In genomic region chr5:66618597-66618996, GRCm38 (mm10) we compare ENCODE assay signal across 7 mouse cellular contexts. TPM values are rescaled to one million over a fixed set of nuclear protein-coding genes. Genes with fewer than 3 reads are reported as not detected.
DNase-seq lines count a peak whose midpoint lies in the region; ATAC-seq and TF ChIP-seq lines count a peak whose summit lies in the region.

Gene Apbb2 (minus strand): TSS chr5:66618784.

- peak within 1 kb of the TSS; percentile 76 for H3K4me2 ChIP-seq in embryonic facial prominence, embryonic 12.5 days (replicated peaks)
- peak within 1 kb of the TSS; percentile 81 for H3K4me2 ChIP-seq in limb, embryonic 12.5 days
- peak within 1 kb of the TSS; percentile 72 for H3K4me2 ChIP-seq in midbrain, embryonic 14.5 days (ENCODE audit: low read length)

- H3K4me3 ChIP-seq in embryonic facial prominence, embryonic 12.5 days: peak within 1 kb of the TSS; percentile 89
- H3K4me3 ChIP-seq in limb, embryonic 12.5 days (replicated peaks): peak within 1 kb of the TSS; percentile 93
- peak within 1 kb of the TSS; percentile 95 for H3K4me3 ChIP-seq in midbrain, embryonic 14.5 days (replicated peaks; ENCODE audit: low read depth, low read length)
- peak within 1 kb of the TSS; percentile 77 for H3K4me3 ChIP-seq in spleen, adult 2 months (ENCODE audit: extremely low read depth, insufficient read depth, insufficient read length)

- 0% methylated on average over 35 of the region's 39 CpGs for WGBS in embryonic facial prominence, embryonic 12.5 days
- WGBS in limb, embryonic 12.5 days: under 1% methylated on average over 38 of the region's 39 CpGs
- 0% methylated on average over 39 of the region's 39 CpGs for whole genome bisulfite sequencing in midbrain, embryonic 14.5 days
- WGBS in spleen, adult 2 months: under 1% methylated on average over 39 of the region's 39 CpGs

- H3K27me3 ChIP-seq in embryonic facial prominence, embryonic 12.5 days: no peaks in the 10 kb centered on the region
- H3K27me3 ChIP-seq in limb, embryonic 12.5 days: no peaks in the 10 kb centered on the region
- H3K27me3 ChIP-seq in midbrain, embryonic 14.5 days (ENCODE audit: control insufficient read depth, insufficient read depth, low read length): no peaks in the 10 kb centered on the region
- peaks cover 14% of the 10 kb centered on the region for H3K27me3 ChIP-seq in spleen, adult 2 months (ENCODE audit: control insufficient read depth, insufficient read depth, low read length)

- peak within 1 kb of the TSS; percentile 98 for H3K27ac ChIP-seq in embryonic facial prominence, embryonic 12.5 days
- peak within 1 kb of the TSS; percentile 99 for H3K27ac ChIP-seq in limb, embryonic 12.5 days
- H3K27ac ChIP-seq in midbrain, embryonic 14.5 days (replicated peaks; ENCODE audit: low read depth, low read length): peak within 1 kb of the TSS; percentile 97
- peak within 1 kb of the TSS; percentile 29 for H3K27ac ChIP-seq in spleen, adult 2 months (ENCODE audit: insufficient read depth, low read length)

- H3K9ac ChIP-seq in embryonic facial prominence, embryonic 12.5 days: peak within 1 kb of the TSS; percentile 90
- peak within 1 kb of the TSS; percentile 96 for H3K9ac ChIP-seq in limb, embryonic 12.5 days (replicated peaks)
- H3K9ac ChIP-seq in midbrain, embryonic 14.5 days (replicated peaks; ENCODE audit: low read length): peak within 1 kb of the TSS; percentile 96

- DNase-seq in adrenal gland, postnatal 25 days: peak; percentile 98
- DNase-seq in heart, adult 8-10 months (ENCODE audit: low spot score): peak; percentile 95
- DNase-seq in kidney, adult 8-10 months: peak; percentile 94 to 96
- peak; percentile 98 for DNase-seq in midbrain, embryonic 14.5 days
- DNase-seq in spleen, adult 2 months (ENCODE audit: low read depth in 1 of 2, low spot score in 2 of 2): peak; percentile 30 to 78

- ATAC-seq in embryonic facial prominence, embryonic 12.5 days (ENCODE audit: insufficient number of reproducible peaks, insufficient read depth, low FRiP score, low TSS enrichment): peak; percentile 96
- ATAC-seq in limb, embryonic 12.5 days (ENCODE audit: insufficient number of reproducible peaks, insufficient read depth, low FRiP score, low TSS enrichment, low read depth): peak; percentile 94
- ATAC-seq in midbrain, embryonic 14.5 days (ENCODE audit: low FRiP score, low TSS enrichment): peak; percentile 94

- TF ChIP-seq POLR2A in spleen, adult 2 months (IDR thresholded peaks at IDR 0.05; ENCODE audit: low read depth, low read length): no peak

- H3K9me3 ChIP-seq in embryonic facial prominence, embryonic 12.5 days: no peaks in the 10 kb centered on the region
- no peaks in the 10 kb centered on the region for H3K9me3 ChIP-seq in limb, embryonic 12.5 days
- H3K9me3 ChIP-seq in midbrain, embryonic 14.5 days (ENCODE audit: control insufficient read depth, low read length): no peaks in the 10 kb centered on the region

- peak; percentile 68 for TF ChIP-seq CTCF in spleen, adult 2 months (IDR thresholded peaks at IDR 0.05; ENCODE audit: extremely low read depth, insufficient read depth, insufficient read length, insufficient replicate concordance)

- H3K36me3 ChIP-seq in embryonic facial prominence, embryonic 12.5 days: no peaks in the 10 kb centered on the region
- no peaks in the 10 kb centered on the region for H3K36me3 ChIP-seq in limb, embryonic 12.5 days
- no peaks in the 10 kb centered on the region for H3K36me3 ChIP-seq in midbrain, embryonic 14.5 days (ENCODE audit: control insufficient read depth, insufficient read depth, low read length)
- H3K36me3 ChIP-seq in spleen, adult 2 months (ENCODE audit: control insufficient read depth, insufficient read depth, low read length): no peaks in the 10 kb centered on the region

- peaks cover 24% of the 10 kb centered on the region for H3K4me1 ChIP-seq in embryonic facial prominence, embryonic 12.5 days
- H3K4me1 ChIP-seq in limb, embryonic 12.5 days (replicated peaks): peaks cover 40% of the 10 kb centered on the region
- H3K4me1 ChIP-seq in midbrain, embryonic 14.5 days (ENCODE audit: control insufficient read depth, insufficient read depth, low read length): peaks cover 37% of the 10 kb centered on the region
- H3K4me1 ChIP-seq in spleen, adult 2 months (ENCODE audit: control insufficient read depth, insufficient read depth, insufficient read length): peaks cover 10% of the 10 kb centered on the region

RNA-seq across cellular contexts. Expression of gene Apbb2, which starts in this region (rescaled TPM):
- total RNA-seq in adrenal gland, postnatal 25 days (2021): 80.6 and 88.3 TPM in 2 replicates
- polyA plus RNA-seq in embryonic facial prominence, embryonic 12.5 days (2016; fragmentation: Nextera tagmentation; extraction: Ambion mirVana): 52.9 and 53.2 TPM in 2 replicates
- total RNA-seq in heart, adult 8-10 months (2022): 10 to 100 TPM; 36.6 to 56.3 (median 46.4) TPM
- polyA plus RNA-seq in limb, embryonic 12.5 days (2016; fragmentation: Nextera tagmentation; extraction: Ambion mirVana): 46.9 and 48.6 TPM in 2 replicates
- polyA plus RNA-seq in midbrain, embryonic 14.5 days (2014; fragmentation: Nextera tagmentation; extraction: Ambion mirVana): 99.9 and 116 TPM in 2 replicates
- polyA plus RNA-seq in spleen, adult 2 months (2012; rRNA removed): 2.6 and 3.2 TPM in 2 replicates

Comparison
In these comparisons a context has a peak if more than half of its experiments do, and no peak if none do; other contexts are left out.
1. Peak in every context shown above with its lines: DNase-seq, ATAC-seq, H3K4me3 ChIP-seq and H3K27ac ChIP-seq.
2. RNA of gene Apbb2 (polyA plus RNA-seq): 99.9 to 116 TPM in midbrain, embryonic 14.5 days, 52.9 to 53.2 TPM in embryonic facial prominence, embryonic 12.5 days and 46.9 to 48.6 TPM in limb, embryonic 12.5 days; 2.6 to 3.2 TPM in spleen, adult 2 months; every median in the first group is over 10 times any median in the second.
3. H3K27ac ChIP-seq: peak in every context shown above with its lines; median percentile 99 in limb, embryonic 12.5 days; 98 in embryonic facial prominence, embryonic 12.5 days; 97 in midbrain, embryonic 14.5 days; 29 in spleen, adult 2 months.